Mouse (Mus musculus) heart, embryonic 11.5 days (tissue): ENCODE measurements around the gene Camsap2. TPM values are rescaled to one million over a fixed set of nuclear protein-coding genes. Genes with fewer than 3 reads are reported as not detected.
A peak's percentile ranks its signal among the peaks of the same experiment; 100 is the strongest.

ENCODE experiments used
- ATAC-seq: fragments of 200-750 bp; cut with Nextera tagmentation; replicated peaks from 2 replicates; pipeline ENCODE4 v1.8.0; 2017; ENCODE audit warnings: moderate library complexity; ENCODE audit not compliant: insufficient number of reproducible peaks, low FRiP score, low TSS enrichment
- H3K27ac ChIP-seq: fragments of 300-500 bp; sonication (generic); 2 replicates; pipeline ENCODE4 v1.5.1; 2014; ENCODE audit warnings: mild to moderate bottlenecking, low read depth, low read length
- H3K27me3 ChIP-seq: fragments of 300-500 bp; sonication (generic); 2 replicates; pipeline ENCODE4 v1.6.1; 2014; ENCODE audit warnings: mild to moderate bottlenecking, low read length, mixed read lengths; ENCODE audit not compliant: control insufficient read depth, insufficient read depth
- H3K36me3 ChIP-seq: fragments of 300-500 bp; sonication (generic); 2 replicates; pipeline ENCODE4 v1.6.1; 2014; ENCODE audit warnings: mild to moderate bottlenecking, low read length, moderate library complexity, mixed read lengths; ENCODE audit not compliant: control insufficient read depth, insufficient read depth
- H3K4me1 ChIP-seq: fragments of 300-500 bp; sonication (generic); 2 replicates; pipeline ENCODE4 v1.6.1; 2014; ENCODE audit warnings: low read length; ENCODE audit not compliant: control insufficient read depth, insufficient read depth
- H3K4me2 ChIP-seq: fragments of 300-500 bp; sonication (generic); 2 replicates; pipeline ENCODE4 v1.6.1; 2014; ENCODE audit warnings: mild to moderate bottlenecking, moderate library complexity
- H3K4me3 ChIP-seq: fragments of 300-500 bp; sonication (generic); 2 replicates; pipeline ENCODE4 v1.5.1; 2014; ENCODE audit warnings: low read depth, low read length
- H3K9ac ChIP-seq: fragments of 300-500 bp; sonication (generic); 2 replicates; pipeline ENCODE4 v1.6.1; 2014; ENCODE audit warnings: mild to moderate bottlenecking, low read depth, low read length, moderate library complexity
- H3K9me3 ChIP-seq: fragments of 300-500 bp; sonication (generic); replicated peaks from 2 replicates; pipeline ENCODE4 v1.6.1; 2016; ENCODE audit warnings: low read length; ENCODE audit not compliant: control insufficient read depth
- WGBS: fragments of 180-500 bp; shearing (Covaris S2); extraction: QIAGEN DNeasy Blood & Tissue Kit; methylation state at CpG from one replicate; pipeline ENCODE4 v1.1.7; 2014; ENCODE audit not compliant: insufficient replicate concordance; 5-methylcytosine and 5-hydroxymethylcytosine counted together
- polyA plus RNA-seq: library from polyadenylated mRNA; unstranded; fragments of >200 nt; fragmentation: Nextera tagmentation; extraction: Ambion mirVana; gene quantifications from 2 replicates; pipeline ENCODE4 v1.2.1, GENCODE M21; 2014

Gene Camsap2
- polyA plus RNA-seq, 1 experiment from 2014 or later: 11.3 TPM

- Histone ChIP-seq H3K9ac (no peak overlapping the region), H3K4me3 (no peak overlapping the region), H3K27ac (no peak overlapping the region), H3K4me2 (no peak overlapping the region), H3K27me3 (peaks cover 42% of the 10 kb centered on the region), H3K4me1 (peaks cover 21% of the 10 kb centered on the region), H3K36me3 (0 out of 2 replicates have a peak, but pooled peaks cover 1% of the 10 kb centered on the region), H3K9me3 (no peaks in the 10 kb centered on the region)
- ATAC-seq: no peak
- WGBS: 31% methylated on average over 11 of the region's 11 CpGs
Observed at GRCm38 (mm10) chr1:136230201-136230600, 115.7 kb downstream of the Camsap2 start.

- Histone ChIP-seq H3K4me1 (peaks cover 20% of the 10 kb centered on the region), H3K4me2 (no peak overlapping the region), H3K27ac (no peak overlapping the region), H3K36me3 (0 out of 2 replicates have a peak, but pooled peaks cover 3% of the 10 kb centered on the region), H3K9ac (no peak overlapping the region), H3K27me3 (peaks cover 39% of the 10 kb centered on the region), H3K9me3 (no peaks in the 10 kb centered on the region), H3K4me3 (no peak overlapping the region)
- 48% methylated on average over 6 of the region's 6 CpGs for WGBS
- ATAC-seq: no peak
Observed at GRCm38 (mm10) chr1:136229040-136229373, 116.9 kb downstream of the Camsap2 start.

GRCm38 (mm10) chr1:136228328-136229039 lies 117.4 kb downstream of the Camsap2 start:
- Histone ChIP-seq H3K9ac (no peak overlapping the region), H3K4me3 (no peak overlapping the region), H3K9me3 (no peaks in the 10 kb centered on the region), H3K27me3 (peaks cover 34% of the 10 kb centered on the region), H3K4me1 (peaks cover 17% of the 10 kb centered on the region), H3K36me3 (0 out of 2 replicates have a peak, but pooled peaks cover 3% of the 10 kb centered on the region), H3K4me2 (peak overlapping the region; percentile 34; the same call in 1 of the 2 replicates), H3K27ac (no peak overlapping the region; the same call in 1 of the 2 replicates)
- no peak for ATAC-seq
- WGBS: 10% methylated on average over 13 of the region's 13 CpGs

GRCm38 (mm10) chr1:136227870-136228269 lies 118.0 kb downstream of the Camsap2 start:
- H3K36me3 ChIP-seq: 0 out of 2 replicates have a peak, but pooled peaks cover 3% of the 10 kb centered on the region
- no peak for ATAC-seq
- H3K27me3 ChIP-seq: peaks cover 28% of the 10 kb centered on the region
- peaks cover 17% of the 10 kb centered on the region for H3K4me1 ChIP-seq
- H3K9me3 ChIP-seq: no peaks in the 10 kb centered on the region
- no peak overlapping the region for H3K4me2 ChIP-seq
- H3K27ac ChIP-seq: no peak overlapping the region
- no peak overlapping the region for H3K4me3 ChIP-seq
- WGBS: 72% methylated on average over 4 of the region's 4 CpGs
- no peak overlapping the region for H3K9ac ChIP-seq

- Histone ChIP-seq H3K9me3 (no peaks in the 10 kb centered on the region), H3K4me3 (no peak overlapping the region), H3K9ac (no peak overlapping the region), H3K4me2 (no peak overlapping the region), H3K4me1 (peaks cover 17% of the 10 kb centered on the region), H3K27ac (no peak overlapping the region), H3K36me3 (0 out of 2 replicates have a peak, but pooled peaks cover 3% of the 10 kb centered on the region), H3K27me3 (peaks cover 20% of the 10 kb centered on the region)
- 74% methylated on average over 8 of the region's 8 CpGs for WGBS
- ATAC-seq: no peak
Observed at GRCm38 (mm10) chr1:136226626-136227025, 119.3 kb downstream of the Camsap2 start.

GRCm38 (mm10) chr1:136225846-136226245 lies 120.1 kb downstream of the Camsap2 start:
- Histone ChIP-seq H3K27me3 (peaks cover 12% of the 10 kb centered on the region), H3K9me3 (no peaks in the 10 kb centered on the region), H3K9ac (no peak overlapping the region), H3K36me3 (0 out of 2 replicates have a peak, but pooled peaks cover 3% of the 10 kb centered on the region), H3K4me2 (no peak overlapping the region), H3K4me1 (peaks cover 13% of the 10 kb centered on the region), H3K4me3 (no peak overlapping the region), H3K27ac (no peak overlapping the region)
- 93% methylated on average over 8 of the region's 8 CpGs for WGBS
- no peak for ATAC-seq

- Histone ChIP-seq H3K9ac (no peak overlapping the region), H3K4me1 (peaks cover 8% of the 10 kb centered on the region), H3K9me3 (no peaks in the 10 kb centered on the region), H3K27me3 (no peaks in the 10 kb centered on the region), H3K4me2 (no peak overlapping the region), H3K36me3 (0 out of 2 replicates have a peak, but pooled peaks cover 3% of the 10 kb centered on the region), H3K27ac (no peak overlapping the region), H3K4me3 (no peak overlapping the region)
- 81% methylated on average over 10 of the region's 10 CpGs for WGBS
- no peak for ATAC-seq
Observed at GRCm38 (mm10) chr1:136223758-136224342, 122.1 kb downstream of the Camsap2 start.

- 0 out of 2 replicates have a peak, but pooled peaks cover 3% of the 10 kb centered on the region for H3K36me3 ChIP-seq
- 78% methylated on average over 10 of the region's 10 CpGs for WGBS
- no peaks in the 10 kb centered on the region for H3K9me3 ChIP-seq
- H3K9ac ChIP-seq: no peak overlapping the region
- no peak for ATAC-seq
- no peak overlapping the region for H3K4me2 ChIP-seq
- no peaks in the 10 kb centered on the region for H3K27me3 ChIP-seq
- H3K4me1 ChIP-seq: no peaks in the 10 kb centered on the region
- H3K27ac ChIP-seq: no peak overlapping the region
- no peak overlapping the region for H3K4me3 ChIP-seq
Observed at GRCm38 (mm10) chr1:136222386-136222785, 123.5 kb downstream of the Camsap2 start.
